Mouse (Mus musculus) heart, postnatal 14 days (tissue): ENCODE data around the gene Ighmbp2. TPM values are rescaled to one million over a fixed set of nuclear protein-coding genes. Genes with fewer than 3 reads are reported as not detected.
"Not testable (repeated sequence)": the region's sequence is repeated elsewhere in the genome, so short reads cannot be mapped to it uniquely, and the experiment has no call there.

Experiments used
- DNase-seq, 2 experiments: peaks; one replicate each; pipeline ENCODE4 v3.0.0; 2021 to 2022
- intact Hi-C: fragments of 180-260 bp; cut with DNase I; formaldehyde crosslinking; loops from one replicate; pipeline ENCODE4 v1.15.1; 2025
- microRNA-seq, 2 experiments: library from miRNA; unstranded; fragments of <30 nt; microRNA quantifications; one replicate each; pipeline ENCODE4 v1.2.0; 2021 to 2022
- total RNA-seq, 2 experiments: library from RNA; stranded (reverse); gene quantifications; 2 replicates each; pipeline ENCODE4 v1.2.3; 2021

Ighmbp2 gene
- total RNA-seq, 2 experiments from 2014 or later: 2.9 to 3.8 TPM

GRCm38 (mm10) chr19:3214937-3215336 is 67.9 kb downstream of the Ighmbp2 start:
- DNase-seq, intact Hi-C loops: not testable (repeated sequence)

Small RNA genes lying within 50 kb of the gene (microRNA-seq; reads per million reads assigned to microRNA genes)
- 0.81 to 0.85 reads per million in 2 experiments for gene Mir6984

Other genes starting within 250 kb of the Ighmbp2 start
- gene Mrpl21, start 116 bp downstream of the Ighmbp2 start, total RNA-seq: 10 to 100 TPM; 77.3 to 80.9 TPM
- gene Cpt1a, start 39.3 kb upstream of the Ighmbp2 start, total RNA-seq: 10 to 100 TPM; 80.3 to 87.5 TPM
- gene Tesmin, start 105.8 kb upstream of the Ighmbp2 start, total RNA-seq: 1 to 10 TPM; 5.0 to 5.2 TPM
- not detected for gene Gal, start 131.5 kb upstream of the Ighmbp2 start, total RNA-seq